Mouse (Mus musculus): Measurements from ENCODE around the gene Zdhhc11. TPM values are rescaled to one million over a fixed set of nuclear protein-coding genes. Genes with fewer than 3 reads are reported as not detected.

The Zdhhc11 gene
- total RNA-seq (2021), result not detected
- long read RNA-seq, experiment 1, result 0 reads
- long read RNA-seq, experiment 2, result 0 reads

DNA sequence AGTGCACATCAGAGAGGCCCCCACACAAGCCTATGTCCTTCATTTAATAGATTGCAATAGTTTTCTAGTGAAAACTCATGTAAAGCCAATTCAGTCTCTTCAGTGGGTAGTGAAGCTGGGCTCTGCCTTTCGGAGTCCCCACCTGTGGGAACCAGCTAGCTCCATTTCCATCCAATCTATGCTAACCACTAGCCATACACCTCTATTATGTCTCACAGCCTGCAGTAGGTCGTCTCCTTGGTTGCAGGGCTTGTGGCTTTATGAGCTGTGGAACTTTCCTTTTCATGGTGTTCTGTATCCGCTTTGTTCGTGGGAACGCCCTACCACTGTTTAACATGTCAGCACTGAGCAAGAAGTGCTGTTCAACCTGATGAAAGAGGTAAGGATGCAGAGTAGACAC, at the start of gene Zdhhc11:
Zdhhc11 (plus strand) TSS at position 301 of the 400 bp plus-strand sequence.
- intact Hi-C loops (cut with DNase I), result loop anchor here (10.0 kb wide), 1 partner anchor 211 kb away; no protein-coding TSS in a partner anchor

DNA sequence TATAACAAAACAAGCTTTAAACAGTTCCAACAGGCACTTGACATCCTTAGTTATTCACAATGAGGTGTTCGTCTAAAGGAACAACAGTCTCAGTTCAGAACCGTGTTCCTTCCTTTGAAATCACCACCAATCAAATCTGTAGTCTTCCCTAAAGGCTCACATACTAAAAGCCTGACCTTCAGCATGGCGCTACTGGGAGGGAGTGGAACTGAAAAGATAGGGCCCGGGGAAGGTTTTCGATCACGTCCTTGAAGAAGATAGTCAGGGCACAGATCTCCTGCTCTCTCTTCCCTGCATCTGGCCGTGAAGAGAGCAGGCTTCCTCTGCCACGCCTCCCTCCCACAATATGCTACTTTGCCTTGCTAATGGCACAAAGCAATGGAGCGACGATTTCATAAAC, 31.4 kb upstream of the Zdhhc11 start:
- H3K4me3 ChIP-seq, result no peak overlapping the region
- H3K27ac ChIP-seq, result no peak overlapping the region
- DNase-seq, result no peak
- intact Hi-C loops (cut with DNase I), result no loop called here
- no peak for TF ChIP-seq CTCF (IDR thresholded peaks at IDR 0.05)

More for the DNA sequence above, at the start of gene Zdhhc11:
- DNase-seq, result no peak
- Histone ChIP-seq H3K27ac (no peak within 1 kb of the TSS), H3K4me3 (no peak within 1 kb of the TSS)
- no peak for TF ChIP-seq CTCF (IDR thresholded peaks at IDR 0.05)

DNA sequence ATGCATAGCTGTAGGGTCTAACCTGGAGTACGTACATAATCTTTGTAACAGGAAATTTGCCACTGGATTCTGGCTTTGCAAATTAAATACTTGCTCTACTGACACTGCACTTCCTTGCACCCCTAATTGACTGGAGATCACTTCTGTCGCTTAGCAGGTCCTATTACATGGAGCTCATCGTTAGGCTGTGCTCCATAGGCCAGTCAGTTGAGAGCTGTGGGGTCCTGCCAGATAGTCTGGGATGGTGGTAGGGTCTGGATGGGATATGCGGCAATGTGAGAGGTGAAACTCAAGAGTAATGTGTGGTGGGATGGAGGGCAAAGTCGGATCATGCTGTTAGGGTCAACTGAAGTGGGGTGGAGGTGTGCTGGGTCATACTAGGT, 26.7 kb upstream of the Zdhhc11 start:
- intact Hi-C loops (cut with DNase I), result no loop called here
- peak overlapping the region; percentile 95 for H3K4me3 ChIP-seq

DNA sequence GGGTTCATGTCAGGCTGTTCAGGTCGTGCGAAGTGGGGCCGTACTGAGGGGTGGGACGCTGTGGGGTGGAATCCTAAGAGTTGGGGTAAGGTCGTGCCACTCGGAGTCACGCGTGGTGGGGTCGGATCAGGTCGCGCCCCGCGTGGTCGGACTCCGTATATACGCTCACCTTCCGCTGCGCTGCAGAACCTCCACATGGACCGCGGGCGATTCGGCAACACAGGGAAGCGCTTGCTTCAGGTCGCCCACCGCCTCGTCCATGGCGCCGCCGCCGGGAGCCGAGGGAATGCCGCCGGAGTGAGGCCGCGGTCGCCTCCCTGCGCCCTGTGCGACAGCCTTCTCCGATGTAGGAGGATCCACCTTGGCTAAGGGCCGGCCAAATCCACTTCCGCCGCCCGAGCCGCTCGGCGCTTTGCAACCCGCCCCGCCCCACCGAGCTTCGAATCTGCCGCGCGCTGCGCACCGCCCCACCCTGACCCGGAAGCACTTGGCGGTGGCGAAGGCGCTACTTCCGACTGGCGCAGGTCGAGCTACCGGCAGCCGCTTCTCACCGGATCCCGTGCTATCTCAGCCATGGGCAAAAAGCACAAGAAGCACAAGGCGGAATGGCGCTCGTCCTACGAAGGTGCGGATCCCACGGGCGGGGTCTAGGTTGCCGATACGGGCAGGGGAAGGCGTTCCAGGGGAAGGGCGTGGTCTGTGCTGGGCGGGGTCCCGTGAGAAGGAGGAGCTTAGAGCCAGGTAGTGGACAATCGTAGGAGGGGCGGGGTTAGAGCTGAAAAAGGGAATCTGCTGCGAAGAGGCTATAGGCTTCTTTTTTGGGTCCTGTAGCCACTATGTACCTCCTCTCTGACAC, 26.1 kb upstream of the Zdhhc11 start, which contains the start of the genes Trip13 and Brd9:
Trip13 (minus strand) TSS at position 464 of the 856 bp plus-strand sequence.
Brd9 (plus strand) TSS at position 491 of the 856 bp plus-strand sequence.
- intact Hi-C loops (cut with DNase I), result no loop called here
- DNase-seq, result peak; percentile 95
- TF ChIP-seq CTCF (IDR thresholded peaks at IDR 0.05), result no peak
- H3K27ac ChIP-seq, result peak within 1 kb of the TSS; percentile 89
- peak within 1 kb of the TSS; percentile 95 for H3K4me3 ChIP-seq

More for the DNA sequence above, 26.7 kb upstream of the Zdhhc11 start:
- no peak for TF ChIP-seq CTCF (IDR thresholded peaks at IDR 0.05)
- H3K27ac ChIP-seq, result no peak overlapping the region
- no peak for DNase-seq

DNA sequence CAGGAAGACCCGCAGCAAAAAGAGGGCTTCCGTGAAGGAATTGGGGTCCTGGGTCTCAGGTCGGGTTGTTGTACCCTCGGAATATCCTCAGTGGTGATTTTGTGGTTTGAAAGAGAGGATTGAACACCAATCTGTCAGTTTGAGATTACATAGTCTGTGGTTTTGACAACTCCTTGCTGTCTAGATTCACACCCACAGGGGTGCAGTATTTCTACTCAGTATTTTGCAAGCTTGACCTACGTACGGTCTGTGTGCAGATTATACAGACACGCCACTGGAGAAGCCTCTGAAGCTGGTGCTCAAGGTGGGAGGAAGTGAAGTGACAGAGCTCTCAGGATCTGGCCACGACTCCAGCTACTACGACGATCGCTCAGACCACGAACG, 25.5 kb upstream of the Zdhhc11 start:
- Histone ChIP-seq H3K4me3 (peak overlapping the region; percentile 95), H3K27ac (peak overlapping the region; percentile 89)
- no peak for DNase-seq
- no peak for TF ChIP-seq CTCF (IDR thresholded peaks at IDR 0.05)
- intact Hi-C loops (cut with DNase I), result no loop called here

DNA sequence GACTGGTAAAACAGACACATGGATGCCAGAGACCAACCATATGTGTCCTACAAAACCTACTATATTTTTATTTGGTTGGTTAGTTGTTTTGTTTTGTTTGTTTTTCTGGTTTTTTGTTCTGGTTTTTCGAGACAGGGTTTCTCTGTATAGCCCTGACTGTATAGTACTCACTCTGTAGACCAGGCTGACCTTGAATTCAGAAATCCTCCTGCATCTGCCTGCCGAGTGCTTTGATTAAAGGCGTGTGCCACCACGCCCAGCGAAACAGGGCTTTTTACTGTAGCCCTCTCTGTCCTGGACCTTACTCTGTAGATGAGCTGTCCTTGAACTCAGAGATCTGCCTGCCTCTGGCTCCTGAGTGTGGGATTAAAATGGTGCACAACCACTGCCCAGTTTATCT, 24.6 kb upstream of the Zdhhc11 start:
- Histone ChIP-seq H3K27ac (no peak overlapping the region), H3K4me3 (no peak overlapping the region)
- intact Hi-C loops (cut with DNase I), result no loop called here
- no peak for DNase-seq
- TF ChIP-seq CTCF (IDR thresholded peaks at IDR 0.05), result no peak

DNA sequence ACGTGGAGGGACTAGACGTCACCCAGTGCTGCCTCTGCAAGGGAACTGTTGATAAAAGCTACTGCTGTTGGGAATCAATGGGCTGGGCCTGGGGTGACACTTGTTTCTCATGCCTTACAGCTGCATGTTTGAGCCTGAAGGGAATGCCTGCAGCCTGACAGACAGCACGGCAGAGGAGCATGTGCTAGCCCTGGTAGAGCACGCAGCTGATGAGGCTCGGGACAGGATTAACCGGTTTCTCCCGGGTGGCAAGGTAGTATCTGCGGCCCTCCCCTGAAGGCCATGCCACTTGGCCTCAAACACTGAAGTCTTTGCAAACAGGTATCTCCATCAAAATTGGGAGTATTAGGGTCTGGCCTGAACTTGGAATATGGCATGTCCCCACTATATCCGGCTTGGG, 19.0 kb upstream of the Zdhhc11 start:
- intact Hi-C loops (cut with DNase I), result no loop called here
- DNase-seq, result no peak
- no peak for TF ChIP-seq CTCF (IDR thresholded peaks at IDR 0.05)
- Histone ChIP-seq H3K27ac (no peak overlapping the region), H3K4me3 (no peak overlapping the region)

DNA sequence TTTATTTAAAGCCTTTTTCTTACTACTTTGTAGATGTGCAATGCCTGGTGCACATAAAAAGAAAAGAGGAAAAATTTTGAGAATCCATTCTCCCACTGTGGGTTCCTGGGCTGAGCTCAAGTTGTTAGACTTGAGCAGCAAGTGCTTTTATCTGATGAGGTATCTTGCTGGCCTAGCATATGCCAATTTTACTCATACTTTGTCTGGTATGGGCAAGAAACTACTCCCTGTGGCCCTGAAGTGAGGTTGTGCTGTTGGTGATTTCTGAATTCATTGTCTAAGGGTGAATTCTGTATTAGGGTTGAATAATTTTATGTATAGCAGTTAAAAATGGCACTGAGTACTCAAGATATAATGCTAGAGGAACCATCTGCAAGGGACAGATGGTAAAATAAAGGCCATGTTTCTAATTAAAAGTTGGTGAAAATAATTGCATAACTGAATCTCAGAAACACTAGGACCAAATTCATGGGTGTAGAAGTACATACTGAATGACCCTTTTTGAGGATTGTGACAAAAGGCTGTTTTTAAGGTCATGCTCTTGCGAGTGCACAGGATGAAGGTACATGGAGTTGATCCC, 10.0 kb upstream of the Zdhhc11 start:
- intact Hi-C loops (cut with DNase I), result no loop called here
- DNase-seq, result no peak
- Histone ChIP-seq H3K4me3 (no peak overlapping the region), H3K27ac (no peak overlapping the region)
- no peak for TF ChIP-seq CTCF (IDR thresholded peaks at IDR 0.05)

DNA sequence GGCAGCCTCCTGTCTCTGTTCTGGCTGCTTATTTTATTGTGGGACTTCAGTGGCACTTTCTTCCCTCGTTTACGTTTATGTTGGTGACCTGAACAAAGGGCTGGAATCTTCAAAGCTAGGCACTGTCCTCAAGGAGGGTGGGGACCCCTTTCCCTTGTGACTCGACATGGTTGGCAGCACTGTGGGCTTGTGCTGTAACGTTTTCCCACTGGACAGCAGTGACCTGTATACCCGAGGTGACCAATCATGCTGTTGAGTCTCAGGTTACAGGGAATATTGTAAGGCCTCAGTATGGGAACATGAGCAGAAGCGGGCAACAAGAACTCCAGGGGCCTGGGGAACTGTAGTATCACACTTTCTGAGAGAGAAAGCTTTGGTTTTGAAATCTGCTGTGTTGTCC, 9.0 kb upstream of the Zdhhc11 start:
- Histone ChIP-seq H3K27ac (no peak overlapping the region), H3K4me3 (no peak overlapping the region)
- no peak for TF ChIP-seq CTCF (IDR thresholded peaks at IDR 0.05)
- no peak for DNase-seq
- intact Hi-C loops (cut with DNase I), result no loop called here

DNA sequence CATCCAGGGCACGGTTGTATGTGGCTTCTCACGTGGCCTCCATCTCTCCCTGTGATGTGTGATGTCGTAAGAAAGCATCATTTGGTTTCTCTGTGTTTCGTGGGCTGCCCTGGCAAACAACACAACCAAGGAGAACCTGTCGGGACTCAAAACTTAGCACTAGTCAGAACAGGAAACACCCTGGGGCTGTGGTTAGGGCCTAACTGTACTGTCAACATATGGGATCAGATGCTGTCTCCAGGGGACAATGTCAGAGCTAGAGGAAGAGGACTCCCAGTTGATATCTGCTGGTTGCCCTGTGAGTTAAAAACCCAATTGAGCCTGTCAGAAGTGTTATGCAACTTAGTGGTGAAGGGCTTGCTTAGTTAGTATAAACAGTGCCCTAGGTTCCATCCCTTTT, 8.1 kb upstream of the Zdhhc11 start:
- Histone ChIP-seq H3K27ac (no peak overlapping the region), H3K4me3 (no peak overlapping the region)
- TF ChIP-seq CTCF (IDR thresholded peaks at IDR 0.05), result no peak
- intact Hi-C loops (cut with DNase I), result no loop called here
- DNase-seq, result no peak

DNA sequence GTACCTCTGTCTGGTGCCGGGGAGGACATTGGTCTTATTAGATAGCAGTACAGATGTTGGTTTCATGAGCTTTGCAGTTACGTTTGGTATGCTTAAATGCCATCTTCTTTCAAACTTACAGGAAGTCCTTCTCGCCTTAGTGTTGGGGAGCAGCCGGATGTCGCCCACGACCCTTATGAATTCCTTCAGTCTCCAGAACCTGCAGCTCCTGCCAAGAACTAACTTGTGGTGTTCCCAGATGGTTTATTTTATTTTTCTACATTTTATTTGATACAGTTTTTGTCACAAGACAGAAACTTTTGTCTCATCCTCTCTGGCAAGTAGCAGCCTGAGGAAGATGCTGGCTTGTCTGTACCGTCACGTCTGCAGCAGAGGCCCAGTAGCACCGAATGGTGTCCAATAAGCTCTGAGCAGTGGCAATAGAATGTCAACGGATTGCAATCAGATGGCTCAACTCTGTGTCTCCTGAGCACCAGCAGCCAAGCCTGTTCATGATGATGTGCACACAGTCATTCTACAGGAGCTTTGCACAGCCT, 3.5 kb upstream of the Zdhhc11 start:
- Histone ChIP-seq H3K4me3 (no peak overlapping the region), H3K27ac (no peak overlapping the region)
- intact Hi-C loops (cut with DNase I), result loop anchor here (10.0 kb wide), 1 partner anchor 215 kb away; no protein-coding TSS in a partner anchor
- no peak for DNase-seq
- no peak for TF ChIP-seq CTCF (IDR thresholded peaks at IDR 0.05)

DNA sequence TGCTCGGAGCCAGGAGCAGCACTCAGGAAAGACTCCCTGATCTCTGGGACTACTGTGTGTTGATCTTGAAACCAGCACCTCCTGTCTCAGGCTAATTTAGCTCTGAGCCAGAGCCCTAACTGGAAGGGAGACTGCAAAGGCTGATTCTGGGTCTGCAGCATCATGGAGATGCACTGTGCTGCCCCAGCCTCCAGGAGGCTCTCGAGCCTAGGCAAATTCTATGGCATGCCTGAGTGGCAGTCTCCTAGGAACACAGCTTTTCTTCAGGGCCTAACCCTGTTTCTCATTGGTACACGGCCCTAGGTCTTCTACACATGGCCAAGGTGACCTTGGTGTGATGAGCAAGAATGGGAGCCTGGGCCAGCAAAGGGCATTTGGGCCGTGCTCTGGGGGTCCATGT, 2.5 kb upstream of the Zdhhc11 start:
- TF ChIP-seq CTCF (IDR thresholded peaks at IDR 0.05), result peak; percentile 10; the same call in 1 of the 2 replicates
- DNase-seq, result no peak
- intact Hi-C loops (cut with DNase I), result loop anchor here (10.0 kb wide), 1 partner anchor 214 kb away; no protein-coding TSS in a partner anchor
- no peak overlapping the region for H3K27ac ChIP-seq
- no peak overlapping the region for H3K4me3 ChIP-seq

Measured in gastrocnemius, adult 2 months (tissue).